Mouse (Mus musculus) MEL (cell line): Measurements from ENCODE around the gene Gm21885. TPM values are rescaled to one million over a fixed set of nuclear protein-coding genes. Genes with fewer than 3 reads are reported as not detected.
"Not testable (repeated sequence)": the region's sequence is repeated elsewhere in the genome, so short reads cannot be mapped to it uniquely, and the experiment has no call there.

Experiments used
- DNase-seq: peaks from one replicate; pipeline ENCODE4 v3.0.0; 2011; ENCODE audit warnings: low read depth, low spot score
- H3K27ac ChIP-seq: 2 replicates; pipeline ENCODE4 v1.5.1; 2012; ENCODE audit warnings: low read depth, mild to moderate bottlenecking, control low read depth, low read length, moderate library complexity; ENCODE audit not compliant: control insufficient read depth
- H3K27me3 ChIP-seq, 2 experiments: fragments of 150-350 bp in 1 of 2; sonication (generic) in 1 of 2; 2 replicates each; pipeline ENCODE4 v1.6.1; 2012; ENCODE audit warnings: low read length in 2 of 2, mild to moderate bottlenecking in 2 of 2, improper control_type of control experiment in 1 of 2, moderate library complexity in 1 of 2; ENCODE audit not compliant: insufficient read depth in 2 of 2, control insufficient read depth in 1 of 2
- H3K36me3 ChIP-seq, 2 experiments: 2 replicates each; pipeline ENCODE4 v1.6.1; 2012 to 2014; ENCODE audit warnings: low read length in 2 of 2, improper control_type of control experiment in 1 of 2, inconsistent platforms in 1 of 2, mild to moderate bottlenecking in 1 of 2; ENCODE audit not compliant: insufficient read depth in 2 of 2, control insufficient read depth in 1 of 2
- H3K4me1 ChIP-seq, 2 experiments: fragments of 150-350 bp in 1 of 2; sonication (generic) in 1 of 2; 2 replicates each; pipeline ENCODE4 v1.6.1; 2012; ENCODE audit warnings: low read length in 2 of 2, improper control_type of control experiment in 1 of 2, mild to moderate bottlenecking in 1 of 2; ENCODE audit not compliant: insufficient read depth in 2 of 2, control insufficient read depth in 1 of 2
- H3K4me3 ChIP-seq, 2 experiments: fragments of 150-350 bp in 1 of 2; sonication (generic) in 1 of 2; 2 replicates each; pipeline ENCODE4 v1.5.1; 2012; ENCODE audit warnings: low read depth in 2 of 2, low read length in 2 of 2, mild to moderate bottlenecking in 2 of 2, moderate library complexity in 2 of 2, control low read depth in 1 of 2, improper control_type of control experiment in 1 of 2; ENCODE audit not compliant: control insufficient read depth in 1 of 2, insufficient read depth in 1 of 2
- H3K79me2 ChIP-seq: 2 replicates; pipeline ENCODE4 v1.6.1; 2012; ENCODE audit warnings: mild to moderate bottlenecking, low read length, moderate library complexity; ENCODE audit not compliant: control insufficient read depth, poor library complexity, insufficient read depth
- H3K9ac ChIP-seq: 2 replicates; pipeline ENCODE4 v1.6.1; 2012; ENCODE audit warnings: low read depth, mild to moderate bottlenecking, control low read depth, low read length, moderate library complexity; ENCODE audit not compliant: control insufficient read depth, poor library complexity, severe bottlenecking
- H3K9me3 ChIP-seq: fragments of 150-350 bp; sonication (generic); replicated peaks from 2 replicates; pipeline ENCODE4 v1.6.1; 2012; ENCODE audit warnings: mild to moderate bottlenecking, low read length, improper control_type of control experiment, moderate library complexity; ENCODE audit not compliant: insufficient read depth
- BHLHE40 ChIP-seq: IDR thresholded peaks from 2 replicates; pipeline ENCODE4 v1.6.1; 2012; ENCODE audit warnings: low read depth, mild to moderate bottlenecking, inconsistent platforms, low read length, improper control_type of control experiment, borderline replicate concordance
- ELF1 ChIP-seq: IDR thresholded peaks from 2 replicates; pipeline ENCODE4 v1.6.1; 2014; ENCODE audit warnings: low read depth, mild to moderate bottlenecking, inconsistent platforms, low read length, improper control_type of control experiment, moderate library complexity
- GABPA ChIP-seq: IDR thresholded peaks from 2 replicates; pipeline ENCODE4 v1.6.1; 2012; ENCODE audit warnings: low read depth, mild to moderate bottlenecking, inconsistent platforms, low read length, improper control_type of control experiment, moderate library complexity
- GATA1 ChIP-seq: IDR thresholded peaks from 2 replicates; pipeline ENCODE4 v1.6.1; 2011; ENCODE audit warnings: low read depth, low read length, improper control_type of control experiment
- HCFC1 ChIP-seq: IDR thresholded peaks from 2 replicates; pipeline ENCODE4 v1.6.1; 2012; ENCODE audit warnings: low read depth, mild to moderate bottlenecking, inconsistent platforms, low read length, improper control_type of control experiment, moderate library complexity
- KAT2A ChIP-seq: conservative IDR thresholded peaks from 2 replicates; pipeline ENCODE4 v1.6.1; 2012; ENCODE audit warnings: low read depth, low read length, improper control_type of control experiment, inconsistent platforms
- MAX ChIP-seq: IDR thresholded peaks from 2 replicates; pipeline ENCODE4 v1.6.1; 2011; ENCODE audit warnings: low read length, improper control_type of control experiment
- MEF2A ChIP-seq: IDR thresholded peaks from 2 replicates; pipeline ENCODE4 v1.6.1; 2014; ENCODE audit warnings: low read depth, mild to moderate bottlenecking, inconsistent platforms, low read length, improper control_type of control experiment; ENCODE audit not compliant: poor library complexity, insufficient replicate concordance, severe bottlenecking; ENCODE audit errors: extremely low read depth
- NELFE ChIP-seq: IDR thresholded peaks from 2 replicates; pipeline ENCODE4 v1.6.1; 2011; ENCODE audit warnings: low read depth, low read length, improper control_type of control experiment
- RCOR1 ChIP-seq: IDR thresholded peaks from 2 replicates; pipeline ENCODE4 v1.6.1; 2012; ENCODE audit warnings: low read depth, mild to moderate bottlenecking, inconsistent platforms, low read length, improper control_type of control experiment
- TAL1 ChIP-seq: IDR thresholded peaks from 2 replicates; pipeline ENCODE4 v1.6.1; 2012; ENCODE audit warnings: mild to moderate bottlenecking, inconsistent platforms, low read length, moderate library complexity, mixed read lengths
- TBP ChIP-seq: IDR thresholded peaks from 2 replicates; pipeline ENCODE4 v1.8.0; 2011; ENCODE audit warnings: low read depth, low read length, improper control_type of control experiment
- polyA plus RNA-seq, 2 experiments: library from polyadenylated mRNA; stranded (reverse) in 1 of 2; unstranded in 1 of 2; fragments of >175 nt in 1 of 2; fragments of >200 nt in 1 of 2; gene quantifications; 2 replicates each; pipeline versions ENCODE4 v1.2.1 to v1.2.4; 2012; ENCODE audit warnings: low replicate concordance in 2 of 2, low read depth in 1 of 2; ENCODE audit not compliant: insufficient read length in 2 of 2, insufficient read depth in 1 of 2, missing spikeins in 1 of 2
- total RNA-seq: library from RNA; depleted of rRNA; stranded (reverse); fragments of 300-350 nt; gene quantifications from 2 replicates; pipeline ENCODE4 v1.2.3, GENCODE M21; 2012

Gm21885 gene
- total and polyA plus RNA-seq, 3 experiments, result 0.74 TPM; not detected in 2

- TF ChIP-seq TBP (no peak), GATA1 (peak; percentile 68)
- TF ChIP-seq, all 39 proteins: peak for 10
Observed at GRCm38 (mm10) chr11:94265134-94265785, 16.4 kb upstream of the Gm21885 start (continued).

GRCm38 (mm10) chr11:94266155-94266554 lies 15.5 kb upstream of the Gm21885 start:
- Histone ChIP-seq H3K4me1 (peaks cover 8 to 23% of the 10 kb centered on the region in 2 experiments), H3K9ac (peak overlapping the region; percentile 49)
- not testable (repeated sequence) for DNase-seq

DNA sequence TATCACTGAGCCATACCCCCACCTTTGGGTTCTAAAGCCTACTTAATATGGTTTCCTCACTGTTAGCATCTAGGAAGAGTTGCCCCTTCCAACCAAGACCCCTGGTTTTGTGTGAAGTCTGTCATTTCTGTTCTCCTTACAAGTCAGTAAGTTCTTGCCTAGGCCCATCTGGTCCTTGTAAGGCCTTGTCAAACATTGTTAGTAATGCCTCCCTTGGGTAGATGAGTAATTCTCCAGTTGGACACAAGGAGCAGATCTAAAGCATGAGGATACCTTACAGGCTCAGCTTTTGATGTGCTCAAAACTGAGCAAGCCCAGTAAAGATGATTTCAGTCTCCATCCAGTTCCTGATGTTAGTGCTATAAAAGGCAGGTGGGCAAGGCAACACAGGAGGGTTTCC lies 12.9 kb upstream of the Gm21885 start:
- no peak for DNase-seq
- no peak overlapping the region for H3K4me3 ChIP-seq

More at GRCm38 (mm10) chr11:94266155-94266554, 15.5 kb upstream of the Gm21885 start:
- not testable (repeated sequence) for H3K36me3 ChIP-seq, H3K27me3 ChIP-seq, H3K27ac ChIP-seq, H3K9me3 ChIP-seq, H3K79me2 ChIP-seq
- H3K4me3 ChIP-seq, result peak overlapping the region; percentile 53 to 67

GRCm38 (mm10) chr11:94269906-94270305 lies 11.8 kb upstream of the Gm21885 start:
- H3K79me2 ChIP-seq, result no peaks in the 10 kb centered on the region
- no peak overlapping the region for H3K9ac ChIP-seq
- no peak overlapping the region for H3K27ac ChIP-seq
- no peak overlapping the region for H3K4me3 ChIP-seq
- no peaks in the 10 kb centered on the region for H3K9me3 ChIP-seq
- H3K27me3 ChIP-seq, result no peaks in the 10 kb centered on the region
- DNase-seq, result no peak
- peaks cover 8 to 27% of the 10 kb centered on the region in 2 experiments for H3K4me1 ChIP-seq
- no peak for TF ChIP-seq KAT2A
- no peak for TF ChIP-seq MAX
- no peak for TF ChIP-seq BHLHE40
- H3K36me3 ChIP-seq, result peaks cover 0 to 20% of the 10 kb centered on the region in 2 experiments; a peak in 2 of 4 replicates

More for the DNA sequence above, 12.9 kb upstream of the Gm21885 start:
- no peak overlapping the region for H3K9ac ChIP-seq
- H3K9me3 ChIP-seq, result no peaks in the 10 kb centered on the region
- TF ChIP-seq MEF2A (no peak), ELF1 (no peak), BHLHE40 (no peak), TAL1 (no peak), RCOR1 (no peak), GATA1 (no peak), HCFC1 (no peak), GABPA (no peak), NELFE (no peak)
- TF ChIP-seq, all 39 proteins: peak for 0
- Histone ChIP-seq H3K79me2 (no peaks in the 10 kb centered on the region), H3K36me3 (peaks cover 0 to 16% of the 10 kb centered on the region in 2 experiments; a peak in 2 of 4 replicates), H3K27ac (no peak overlapping the region), H3K27me3 (no peaks in the 10 kb centered on the region), H3K4me1 (peaks cover 8 to 22% of the 10 kb centered on the region in 2 experiments)
